Mouse (Mus musculus) natural killer cell, adult 2 months (primary cell): ENCODE measurements around the gene Psmc5.

Experiments used
- DNase-seq, 2 experiments: peaks; one replicate each; pipeline ENCODE4 v3.0.0; 2022; ENCODE audit warnings: low spot score in 2 of 2

Psmc5 gene

GRCm38 (mm10) chr11:106269060-106269431, 13.1 kb downstream of the Psmc5 start:
- no peak for DNase-seq

DNA sequence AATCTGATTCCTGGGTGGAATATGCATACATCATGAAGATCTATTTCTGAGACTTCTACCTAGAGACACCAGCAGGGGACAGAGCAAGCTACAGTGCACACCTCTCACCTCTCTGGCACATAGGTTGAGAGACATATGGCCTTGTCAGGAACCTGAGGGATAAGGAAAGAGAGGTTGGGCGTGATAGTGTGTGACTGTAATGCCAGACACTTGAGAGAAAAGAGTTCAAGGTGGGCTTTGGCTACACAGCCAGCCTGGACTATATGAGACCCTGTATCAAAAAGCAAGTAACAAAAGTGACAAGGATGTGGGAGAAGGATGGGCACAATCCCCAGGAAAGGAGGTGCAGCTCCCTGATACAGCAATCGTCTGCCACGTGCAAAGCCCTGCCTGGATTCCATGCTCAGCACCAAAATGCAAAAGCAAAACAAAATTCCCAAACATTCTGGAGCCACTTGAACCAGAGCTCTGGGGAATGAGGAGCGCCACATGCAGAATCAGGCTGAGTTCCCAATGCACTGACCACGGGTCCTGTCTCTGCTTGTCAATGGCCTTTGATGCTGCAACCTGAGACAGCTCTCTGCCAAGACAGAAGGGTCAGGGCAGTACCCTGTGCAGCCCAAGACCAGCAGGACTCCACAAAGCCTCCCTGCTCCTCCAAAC, 15.3 kb downstream of the Psmc5 start:
- DNase-seq = no peak

GRCm38 (mm10) chr11:106271794-106272643, 16.1 kb downstream of the Psmc5 start:
- DNase-seq = peak in 1 of 2 experiments; percentile 45

GRCm38 (mm10) chr11:106272644-106273310, 16.8 kb downstream of the Psmc5 start, which contains the start of gene Smarcd2:
Gene Smarcd2, minus strand, starts transcription at chr11:106272972.
- peak; percentile 97 to 98 for DNase-seq

DNA sequence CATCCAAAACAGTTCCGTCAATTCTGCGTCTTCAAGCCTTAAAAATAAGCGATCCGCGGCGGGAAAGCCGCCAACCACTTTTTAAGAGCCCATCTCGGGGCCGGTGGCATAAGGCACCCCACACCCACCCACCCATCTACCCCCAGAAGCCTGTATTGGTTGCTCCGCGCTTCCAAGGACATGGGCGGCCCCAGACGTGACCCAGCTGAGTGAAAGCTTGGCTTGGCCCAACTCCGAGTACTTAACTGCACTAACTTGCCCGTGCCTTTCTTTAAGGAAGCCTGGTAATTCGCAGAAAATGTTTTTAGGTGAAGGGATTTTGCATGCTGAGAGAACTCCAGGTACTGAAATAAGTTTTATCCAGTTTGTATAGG, 17.3 kb downstream of the Psmc5 start:
- no peak for DNase-seq

GRCm38 (mm10) chr11:106273811-106274210, 17.9 kb downstream of the Psmc5 start:
- DNase-seq = no peak

- no peak for DNase-seq
Measured at GRCm38 (mm10) chr11:106274374-106274773, 18.4 kb downstream of the Psmc5 start.

GRCm38 (mm10) chr11:106274971-106275411, 19.0 kb downstream of the Psmc5 start:
- DNase-seq = no peak

DNA sequence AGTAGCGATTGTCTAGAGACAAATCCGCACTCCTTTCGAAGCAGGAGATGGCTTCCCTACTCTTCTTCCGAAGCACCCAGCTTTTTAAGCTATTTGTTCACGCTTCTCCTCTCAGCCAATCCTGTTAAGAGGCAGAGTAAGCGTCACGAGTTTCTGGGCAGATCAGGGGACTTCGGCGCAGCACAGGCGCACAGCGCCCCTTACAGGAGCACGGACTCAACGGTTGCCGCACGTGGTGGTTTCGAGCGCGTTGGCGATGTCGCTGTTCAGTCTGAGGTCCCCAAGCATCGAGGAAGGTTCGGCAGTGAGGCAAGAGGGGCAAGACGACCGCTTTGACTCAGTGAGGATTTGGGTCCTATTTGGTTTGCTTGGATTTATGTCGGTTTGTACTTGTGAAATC, 20.5 kb downstream of the Psmc5 start, which contains the start of gene Tcam1:
Tcam1 (plus strand) TSS at position 219 of the 400 bp plus-strand sequence.
- peak; percentile 96 to 97 for DNase-seq

- no peak for DNase-seq
Measured at GRCm38 (mm10) chr11:106282452-106282851, 26.5 kb downstream of the Psmc5 start.

- DNase-seq = no peak
Measured at GRCm38 (mm10) chr11:106283371-106283770, 27.4 kb downstream of the Psmc5 start.

DNA sequence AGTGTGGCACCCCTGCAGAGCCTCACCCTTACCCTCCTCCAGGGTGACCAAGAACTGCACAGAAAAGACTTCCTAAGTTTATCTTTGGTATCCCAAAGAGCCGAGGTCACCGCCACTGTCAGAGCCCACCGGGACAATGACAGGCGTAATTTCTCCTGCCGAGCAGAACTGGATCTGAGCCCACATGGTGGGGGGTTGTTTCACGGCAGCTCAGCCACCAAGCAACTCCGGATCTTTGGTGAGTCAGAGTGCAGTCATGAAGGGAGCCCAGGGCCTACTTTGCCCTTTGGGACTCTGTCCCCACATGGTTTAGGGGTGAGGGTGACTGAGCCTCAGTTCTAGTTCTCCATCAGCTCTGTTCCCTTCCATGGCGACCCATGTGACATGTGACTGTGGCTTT, 28.2 kb downstream of the Psmc5 start:
- DNase-seq = no peak

DNA sequence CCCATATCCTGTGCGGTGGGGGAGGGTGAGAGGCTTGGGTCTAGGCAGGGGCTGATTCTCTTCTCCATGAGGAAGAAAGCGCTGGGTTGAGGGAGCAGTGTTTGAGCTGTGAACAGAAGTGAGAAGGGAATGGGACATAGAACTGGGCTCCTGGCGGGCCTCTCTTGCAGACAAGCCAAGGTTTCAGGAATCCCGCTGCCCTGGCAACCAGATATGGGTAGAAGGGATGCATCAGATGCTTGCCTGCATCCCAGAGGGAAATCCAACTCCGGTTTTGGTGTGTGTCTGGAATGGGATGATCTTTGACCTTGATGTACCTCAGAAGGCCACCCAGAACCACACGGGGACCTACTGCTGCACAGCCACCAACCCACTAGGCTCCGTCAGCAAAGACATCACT, 30.3 kb downstream of the Psmc5 start:
- DNase-seq = no peak

- no peak for DNase-seq
Measured at GRCm38 (mm10) chr11:106286987-106287386, 31.0 kb downstream of the Psmc5 start.

DNA sequence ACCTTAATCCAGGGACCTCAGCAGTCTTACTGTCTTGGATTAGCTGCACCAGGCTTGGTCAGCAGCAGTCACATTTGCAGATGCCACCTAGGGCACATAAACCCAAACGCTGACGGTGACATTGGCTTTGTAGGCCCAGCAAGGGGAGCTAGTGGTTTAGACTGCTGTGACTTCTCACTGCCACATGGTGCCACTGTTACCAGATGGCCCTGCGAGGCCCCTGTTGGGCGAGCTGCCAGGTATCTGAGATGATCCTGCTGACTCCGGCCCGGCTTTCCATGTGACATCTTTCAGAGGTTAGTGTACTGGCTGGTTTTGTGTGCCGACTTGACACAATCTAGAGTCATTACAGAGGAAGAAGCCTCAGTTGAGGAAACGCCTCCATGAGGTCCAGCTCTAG, 33.4 kb downstream of the Psmc5 start:
- peak in 1 of 2 experiments; percentile 34 for DNase-seq

DNA sequence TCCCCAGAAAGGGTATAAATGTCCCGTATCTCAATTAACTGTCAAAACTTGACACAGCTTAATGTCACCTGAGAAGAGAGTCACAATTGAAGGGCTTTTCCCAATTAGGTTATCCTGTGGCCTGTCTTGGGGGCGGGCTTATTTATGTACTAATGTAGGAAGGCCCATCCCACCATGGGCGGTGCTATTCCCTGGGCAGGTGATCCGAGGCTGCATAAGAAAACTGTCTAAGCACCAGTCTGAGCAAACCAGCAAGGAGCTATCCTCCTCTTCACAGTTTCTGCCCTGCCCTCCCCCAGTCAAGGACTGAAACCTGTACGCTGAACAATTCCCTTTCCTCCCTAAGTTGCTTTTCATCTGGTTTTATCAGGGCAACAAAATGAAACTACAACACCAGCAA, 34.4 kb downstream of the Psmc5 start:
- no peak for DNase-seq

GRCm38 (mm10) chr11:106291861-106292260, 35.9 kb downstream of the Psmc5 start:
- no peak for DNase-seq

DNA sequence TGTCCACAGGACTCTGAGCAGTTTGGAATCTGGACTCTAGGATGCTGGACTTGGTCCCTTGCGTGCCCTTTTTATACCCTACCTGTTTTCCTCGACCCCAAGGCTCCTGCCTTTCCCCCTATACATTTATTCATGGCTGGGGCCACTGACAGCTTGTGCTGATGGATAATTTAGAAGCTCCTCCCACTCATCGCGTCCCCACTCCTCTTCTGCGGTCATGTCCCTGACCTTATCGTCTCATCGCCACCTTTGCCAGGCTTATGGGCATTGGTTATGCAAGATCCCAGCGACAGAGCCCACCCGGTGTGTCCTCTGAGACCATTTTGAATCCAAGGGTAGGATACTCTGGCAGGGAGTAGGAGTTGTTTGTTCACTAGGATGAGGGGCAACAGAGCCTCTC, 45.8 kb downstream of the Psmc5 start, which contains the start of gene Gh:
Gh (minus strand) TSS at position 101 of the 400 bp plus-strand sequence.
- no peak for DNase-seq

GRCm38 (mm10) chr11:106302634-106303033, 46.7 kb downstream of the Psmc5 start:
- peak; percentile 34 to 67 for DNase-seq

DNA sequence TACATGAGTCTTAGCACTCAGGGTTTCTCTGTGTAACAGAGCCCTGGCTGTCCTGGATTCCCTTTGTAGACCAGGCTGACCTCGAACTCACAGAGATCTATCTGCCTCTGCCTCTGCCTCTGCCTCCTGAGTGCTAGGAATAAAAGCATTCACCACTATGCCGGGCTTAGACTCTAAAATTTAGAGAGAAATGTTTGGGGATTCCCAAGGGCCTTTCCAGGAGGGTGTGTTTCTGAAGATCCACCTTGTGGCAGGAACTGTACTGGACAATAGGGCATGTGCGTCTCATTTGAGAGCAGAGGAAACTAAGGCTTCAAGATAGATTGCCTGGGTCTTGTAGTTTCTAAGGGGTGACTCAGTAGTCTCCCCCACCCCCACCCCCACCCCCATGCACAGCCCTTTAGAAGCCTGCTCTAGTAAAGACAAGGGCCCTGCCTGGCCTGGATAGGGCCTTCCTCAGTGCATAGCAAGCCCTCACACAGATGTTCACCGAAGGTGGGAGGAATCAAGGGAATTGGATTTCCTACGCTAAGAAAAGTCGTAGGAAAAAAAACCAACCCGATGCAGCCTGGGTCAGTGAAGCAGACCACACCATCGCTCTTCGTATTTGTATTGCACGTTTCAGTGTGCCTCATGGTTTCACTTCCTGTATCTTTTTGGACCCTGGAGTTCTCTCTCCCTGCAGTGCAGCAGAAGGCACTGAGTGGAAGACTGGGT, 49.6 kb downstream of the Psmc5 start:
- peak in 1 of 2 experiments; percentile 76 for DNase-seq

DNA sequence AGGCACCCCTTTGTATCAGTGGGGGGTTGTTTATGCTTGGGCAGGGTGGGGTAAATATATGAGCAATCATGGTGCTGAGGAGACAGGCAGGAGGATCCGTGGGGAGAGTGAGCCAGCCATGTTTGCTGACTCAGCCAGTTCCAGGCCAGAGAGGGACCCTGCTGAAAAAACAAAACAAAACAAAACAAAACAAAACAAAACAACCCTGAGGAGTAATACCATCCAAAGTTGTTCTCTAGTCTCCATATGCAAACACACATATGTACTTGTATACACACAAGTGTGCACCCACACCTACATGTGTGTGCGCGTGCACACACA, 50.1 kb downstream of the Psmc5 start:
- DNase-seq = no peak

- DNase-seq = no peak
Measured at GRCm38 (mm10) chr11:106306758-106307157, 50.8 kb downstream of the Psmc5 start.
